Mouse (Mus musculus): ENCODE data around the gene Mpp2.

Gene Mpp2

DNA sequence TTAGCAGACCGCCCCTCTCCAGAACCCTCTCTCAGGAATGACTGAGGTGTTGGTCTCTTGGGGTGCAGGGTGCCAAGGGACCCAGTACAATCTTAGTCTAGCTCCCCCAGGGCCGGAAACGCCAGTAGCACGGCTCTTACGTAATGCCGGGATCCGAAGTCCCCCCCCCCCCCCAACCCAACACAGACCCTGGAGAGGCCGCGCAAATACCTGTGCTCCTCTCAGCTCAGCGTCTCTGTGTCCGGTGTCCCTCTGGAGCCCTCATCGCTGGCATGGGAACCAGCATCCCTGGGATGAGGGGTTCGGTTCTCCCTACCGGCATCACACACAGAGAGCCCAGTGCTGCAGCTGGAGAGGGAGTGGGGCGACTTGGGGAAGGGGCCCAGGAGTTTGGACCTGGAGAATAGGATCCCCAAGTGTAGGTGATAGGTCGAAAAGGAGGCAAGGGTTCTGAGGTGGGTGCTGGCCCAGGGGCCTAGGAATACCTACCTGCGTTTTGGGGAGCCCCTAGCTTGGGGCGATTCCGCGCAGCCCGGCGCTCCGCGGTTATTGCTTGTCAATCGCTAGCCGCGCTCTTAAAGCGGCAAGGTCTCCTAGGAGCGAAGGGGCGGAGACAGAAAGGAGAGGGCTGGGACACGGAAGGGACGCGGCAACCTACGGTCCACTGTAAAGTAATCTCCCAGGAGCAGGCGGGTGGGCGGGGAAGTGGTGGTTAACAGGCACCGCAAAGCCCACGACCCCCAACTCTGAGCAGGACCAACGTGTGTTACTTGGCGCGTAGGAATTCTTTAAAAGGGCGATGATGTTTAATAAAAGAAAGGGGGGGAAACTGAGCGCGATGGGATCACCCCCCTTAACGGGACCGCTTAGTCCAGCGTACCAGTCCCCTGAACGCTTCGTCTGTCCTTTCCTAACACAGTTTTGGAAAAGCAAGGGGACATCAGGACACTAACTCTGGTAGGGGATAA lies at the start of gene Mpp2:
Mpp2 (minus strand) TSS at position 585 of the 968 bp plus-strand sequence.
- under 1% methylated on average over 49 of the region's 49 CpGs for WGBS

DNA sequence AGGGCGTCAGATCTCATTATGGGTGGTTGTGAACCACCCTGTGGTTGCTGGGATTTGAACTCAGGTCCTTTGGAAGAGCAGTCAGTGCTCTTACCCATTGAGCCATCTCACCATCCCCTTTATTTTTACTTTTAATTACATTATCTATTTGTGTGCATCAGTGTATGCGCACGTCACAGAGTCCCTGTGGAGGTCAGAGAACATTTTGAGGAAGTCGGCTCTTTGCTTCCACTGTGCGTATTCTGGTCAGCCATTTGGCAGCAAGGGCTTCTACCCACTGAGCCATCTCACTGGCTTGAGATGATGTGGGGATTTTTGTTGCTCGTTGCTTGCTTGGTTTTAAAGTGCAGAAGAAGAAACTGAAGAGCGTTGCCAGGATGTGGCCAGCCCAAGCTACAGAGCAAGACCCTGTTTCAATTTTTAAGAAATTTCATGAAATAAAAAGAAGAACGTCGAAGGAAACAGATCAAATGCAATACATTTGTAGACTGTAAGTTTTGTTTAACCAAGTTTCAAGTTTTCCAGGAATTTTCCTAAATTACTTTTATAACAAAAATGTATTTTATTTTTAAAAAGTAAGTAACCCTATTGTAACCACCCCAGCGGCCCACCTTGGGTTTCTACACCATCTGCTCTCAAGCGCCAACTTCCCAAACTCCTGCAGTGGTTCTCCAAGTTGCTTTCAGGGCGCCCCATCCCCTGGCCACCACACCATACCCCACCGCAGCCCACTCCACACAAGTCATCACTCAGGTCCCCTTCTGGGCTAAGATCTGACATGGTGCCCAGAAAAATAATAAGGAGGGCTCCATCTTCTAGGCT lies 49.5 kb upstream of the Mpp2 start:
- WGBS, result 50% methylated on average over 13 of the region's 13 CpGs

DNA sequence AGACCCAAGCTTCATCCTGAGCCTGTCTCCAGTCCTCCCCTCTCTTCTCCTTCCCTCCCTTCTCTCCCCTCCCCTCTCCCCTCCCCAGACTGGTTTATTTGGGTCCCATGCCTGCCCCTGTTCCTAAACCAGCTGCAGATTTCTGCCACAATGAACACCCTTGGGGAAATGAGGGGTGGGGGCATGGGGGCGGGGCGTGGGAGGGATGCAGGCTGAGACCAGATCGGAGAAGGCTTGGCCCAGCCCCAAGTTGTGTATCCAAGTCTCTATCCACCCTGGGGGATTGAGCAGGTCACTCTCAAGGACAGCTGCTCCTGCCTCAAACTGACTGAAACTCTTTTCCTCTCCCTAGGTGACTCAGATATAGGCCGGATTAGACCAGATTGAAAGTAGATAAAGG lies 46.2 kb upstream of the Mpp2 start:
- 28% methylated on average over 4 of the region's 4 CpGs for WGBS

DNA sequence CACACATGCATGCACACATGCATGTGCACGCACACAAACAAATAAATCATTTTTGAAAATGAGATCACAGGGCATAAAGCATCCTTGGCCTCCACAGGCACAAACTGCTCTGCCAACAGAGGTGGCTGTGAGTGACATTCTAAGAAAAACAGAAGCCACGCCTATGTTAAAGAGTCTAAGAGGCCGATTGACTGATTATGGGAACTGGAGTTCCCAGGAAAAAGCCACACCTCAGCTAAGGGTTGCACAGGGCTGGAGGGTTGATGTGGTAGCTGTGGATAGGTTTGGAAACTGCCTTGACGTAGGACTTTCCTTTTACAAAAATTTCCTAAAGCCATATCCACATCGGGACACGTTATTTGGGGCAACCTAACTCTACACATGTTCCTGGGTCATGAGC lies 29.1 kb upstream of the Mpp2 start:
- 84% methylated on average over 6 of the region's 6 CpGs for WGBS

DNA sequence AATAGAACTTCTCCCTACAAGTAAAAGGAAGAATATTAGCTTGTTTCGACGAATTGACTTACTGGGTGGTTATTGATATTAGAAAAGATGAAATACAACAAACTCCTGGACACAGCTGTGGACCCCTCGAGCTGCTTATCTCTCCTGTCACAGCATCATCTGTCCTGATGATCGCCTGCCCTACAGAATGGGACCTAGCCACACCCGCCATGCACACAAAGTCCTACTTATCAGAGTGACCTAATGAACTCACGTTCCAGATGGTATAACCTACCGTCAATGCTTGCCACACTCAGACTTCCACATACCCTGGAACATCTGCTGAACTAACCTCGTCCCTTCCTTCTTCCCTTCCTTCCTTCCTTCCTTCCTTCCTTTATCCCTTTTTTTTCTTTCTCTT lies 27.9 kb upstream of the Mpp2 start:
- 80% methylated on average over 8 of the region's 8 CpGs for WGBS

DNA sequence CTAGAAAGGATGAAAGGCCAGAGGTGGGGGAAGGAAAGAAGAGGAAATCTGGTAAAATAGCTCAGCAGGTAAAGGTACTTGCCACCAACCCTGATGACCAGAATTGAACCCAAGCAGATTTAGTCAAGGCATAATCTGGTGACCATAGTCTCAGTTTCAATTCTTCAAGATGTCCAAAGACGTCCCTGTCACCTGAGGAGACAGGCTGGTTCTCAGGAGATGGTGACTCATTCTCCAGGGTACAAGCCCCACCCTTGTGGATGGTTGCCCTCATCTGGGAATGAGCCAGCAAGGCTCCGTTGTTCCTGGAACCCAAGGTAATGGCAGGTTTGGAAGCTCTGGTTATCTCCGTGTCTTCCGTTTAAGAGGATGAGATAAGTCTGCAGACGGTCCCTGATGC lies 23.3 kb upstream of the Mpp2 start:
- 92% methylated on average over 5 of the region's 5 CpGs for WGBS

DNA sequence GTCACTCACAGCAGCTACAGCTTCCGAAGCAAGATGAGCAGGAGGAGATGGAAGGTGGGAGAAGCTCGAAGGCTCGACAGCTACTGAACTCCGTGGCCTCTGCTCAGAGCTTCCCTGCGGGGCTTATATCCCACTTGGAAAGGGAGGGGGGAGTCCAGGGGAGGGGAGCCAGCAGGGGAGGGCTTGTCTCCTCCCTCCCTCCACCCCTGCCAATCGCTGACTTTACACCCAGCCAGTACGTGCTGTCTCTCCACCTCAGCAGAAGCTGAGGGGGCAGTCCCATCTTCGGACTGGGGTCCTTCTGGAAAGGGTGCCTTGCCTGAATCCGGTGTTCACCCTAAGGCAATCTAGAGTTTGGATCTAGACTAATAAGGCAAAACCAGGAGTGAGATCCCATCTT lies 19.4 kb upstream of the Mpp2 start, which contains the start of gene Pyy:
Pyy (minus strand) TSS at position 101 of the 400 bp plus-strand sequence.
- WGBS, result 22% methylated on average over 9 of the region's 9 CpGs

DNA sequence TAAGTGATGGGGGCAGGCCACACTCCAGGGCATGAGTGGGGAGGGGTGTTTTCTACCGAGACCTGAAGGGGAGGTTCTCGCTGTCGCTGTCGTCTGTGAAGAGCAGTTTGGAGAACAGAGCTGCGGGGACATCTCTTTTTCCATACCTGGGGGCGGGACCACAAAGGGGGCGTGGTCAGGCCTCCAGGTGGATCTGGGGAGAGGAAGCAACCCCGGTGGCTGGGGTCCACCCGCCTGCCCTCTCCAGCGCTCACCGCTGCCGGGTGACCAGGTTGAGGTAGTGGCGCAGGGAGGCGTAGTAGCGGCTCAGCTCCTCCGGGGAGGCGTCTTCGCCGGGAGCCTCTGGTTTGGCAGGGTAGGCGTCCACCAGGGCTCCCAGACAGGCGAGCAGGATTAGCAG lies 18.6 kb upstream of the Mpp2 start:
- WGBS, result 14% methylated on average over 21 of the region's 21 CpGs

DNA sequence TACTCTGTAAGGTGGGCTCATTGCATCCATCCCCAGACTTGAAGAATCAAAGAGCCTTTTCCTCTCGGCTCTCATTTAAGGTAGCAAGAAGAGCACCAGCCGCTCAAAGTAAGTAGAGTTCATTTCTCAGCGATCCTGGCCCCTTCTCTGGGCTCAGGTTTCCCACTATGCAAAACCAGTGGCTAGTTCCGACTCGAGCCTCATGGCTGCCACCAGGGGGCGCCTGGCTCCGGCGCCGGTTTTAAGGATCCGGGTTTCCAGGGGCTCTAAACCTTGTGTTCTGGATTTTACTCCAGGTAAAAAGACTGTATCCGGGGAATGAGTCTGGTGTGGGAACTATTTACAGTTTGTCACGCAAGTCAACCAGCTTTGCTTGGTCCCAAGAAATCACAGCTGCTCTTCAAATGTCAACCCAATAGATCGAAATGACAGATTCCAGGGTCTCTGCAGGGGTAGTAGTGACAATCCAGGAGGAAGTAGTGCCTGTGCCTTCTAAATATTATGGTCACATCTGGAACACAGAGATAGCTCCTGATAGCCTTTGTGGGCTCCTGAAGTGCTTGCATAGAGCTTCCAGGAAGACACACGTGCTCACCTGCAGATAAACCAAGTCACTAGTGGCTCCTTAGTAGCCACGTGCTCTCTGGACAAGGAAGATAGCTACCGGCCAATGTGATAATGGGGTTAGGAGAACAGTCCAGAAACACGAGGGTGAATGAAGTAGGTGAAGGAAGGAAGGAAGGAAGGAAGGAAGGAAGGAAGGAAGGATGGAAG lies 14.4 kb upstream of the Mpp2 start:
- WGBS, result 19% methylated on average over 17 of the region's 17 CpGs

DNA sequence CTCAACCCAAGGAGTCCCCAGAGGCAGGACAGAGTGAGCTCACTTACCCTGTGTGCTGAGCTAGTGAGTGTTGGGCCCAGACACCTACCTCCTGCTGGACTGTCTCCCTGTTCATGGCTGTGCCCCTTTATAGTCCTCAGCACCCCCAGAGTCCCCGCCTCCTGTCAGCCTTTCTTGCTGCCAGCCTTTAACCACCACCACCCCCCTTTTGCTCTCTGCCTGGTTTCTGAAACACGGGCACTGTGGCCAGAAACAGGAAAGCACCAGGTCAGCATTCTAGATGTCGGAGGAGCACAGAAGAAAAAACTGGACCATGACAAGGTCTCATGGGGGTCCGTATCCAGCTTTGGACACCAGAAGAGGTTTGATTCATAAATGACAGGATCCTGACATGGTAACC lies 12.9 kb upstream of the Mpp2 start, which contains the start of gene Ppy:
Ppy (minus strand) TSS at position 101 of the 400 bp plus-strand sequence.
- 89% methylated on average over 4 of the region's 4 CpGs for WGBS

DNA sequence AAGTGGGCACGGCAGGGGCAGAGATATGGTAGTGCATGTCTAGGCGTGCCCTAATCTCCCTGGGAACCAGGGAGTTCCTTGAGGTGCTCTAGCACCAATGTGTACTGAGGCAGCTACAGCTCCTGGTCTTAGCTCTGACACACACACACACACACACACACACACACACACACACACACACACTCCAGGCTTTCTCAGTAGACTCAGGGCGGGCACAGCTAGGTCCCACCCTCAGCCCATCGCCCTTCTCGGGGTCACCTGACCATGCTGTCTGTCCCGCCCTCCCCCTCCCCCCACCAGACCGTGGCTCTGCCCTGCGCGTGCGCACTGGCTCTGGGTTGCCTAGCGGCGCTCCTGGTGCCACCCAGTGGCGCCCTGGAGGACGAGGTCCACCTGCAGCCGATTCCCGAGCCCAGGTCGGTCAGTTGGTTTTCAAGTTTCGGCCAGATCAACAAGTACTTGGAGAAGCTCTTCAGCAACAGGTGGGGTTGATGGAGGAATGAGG lies 8.6 kb upstream of the Mpp2 start:
- WGBS, result 4% methylated on average over 18 of the region's 18 CpGs

DNA sequence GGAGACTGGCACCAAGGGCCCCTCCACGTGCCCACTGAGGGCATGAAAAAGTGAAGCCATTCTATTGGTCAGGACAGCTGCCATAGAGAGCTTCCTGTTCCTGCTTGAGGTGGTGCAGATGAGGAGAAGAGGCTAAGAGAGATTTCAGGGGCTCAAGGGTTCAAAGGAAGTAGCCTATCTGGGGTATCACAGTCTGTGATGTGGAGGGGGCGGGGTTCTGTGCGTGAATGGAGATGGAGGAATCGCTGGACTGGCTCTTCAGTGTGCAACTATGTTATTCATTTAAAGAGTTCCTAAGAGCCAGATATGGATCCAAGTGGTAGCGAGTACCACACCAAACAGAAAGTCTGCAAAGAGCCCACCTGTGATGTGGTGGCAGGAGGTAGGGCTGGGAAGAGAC lies 8.1 kb upstream of the Mpp2 start:
- 63% methylated on average over 5 of the region's 5 CpGs for WGBS

DNA sequence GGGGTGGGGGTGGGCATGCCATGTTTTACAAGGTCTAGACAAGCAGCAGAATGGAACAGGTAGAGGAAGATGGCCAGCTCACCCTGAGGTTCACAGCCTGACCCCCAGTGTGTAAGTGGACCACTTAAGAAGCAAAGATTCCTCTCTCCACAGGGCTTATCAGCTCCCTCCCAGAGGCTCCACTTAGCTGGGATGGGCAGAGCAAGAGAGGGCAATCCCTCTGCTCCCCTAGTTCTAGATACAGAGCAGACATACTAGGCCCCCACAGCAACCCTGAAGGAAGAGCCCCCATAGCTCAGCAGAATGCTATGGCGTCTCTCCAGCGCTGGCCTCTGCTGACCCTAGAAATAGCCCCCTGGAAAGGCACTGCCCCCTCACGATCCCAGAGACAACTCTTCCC lies 7.4 kb upstream of the Mpp2 start:
- WGBS, result 80% methylated on average over 3 of the region's 3 CpGs

DNA sequence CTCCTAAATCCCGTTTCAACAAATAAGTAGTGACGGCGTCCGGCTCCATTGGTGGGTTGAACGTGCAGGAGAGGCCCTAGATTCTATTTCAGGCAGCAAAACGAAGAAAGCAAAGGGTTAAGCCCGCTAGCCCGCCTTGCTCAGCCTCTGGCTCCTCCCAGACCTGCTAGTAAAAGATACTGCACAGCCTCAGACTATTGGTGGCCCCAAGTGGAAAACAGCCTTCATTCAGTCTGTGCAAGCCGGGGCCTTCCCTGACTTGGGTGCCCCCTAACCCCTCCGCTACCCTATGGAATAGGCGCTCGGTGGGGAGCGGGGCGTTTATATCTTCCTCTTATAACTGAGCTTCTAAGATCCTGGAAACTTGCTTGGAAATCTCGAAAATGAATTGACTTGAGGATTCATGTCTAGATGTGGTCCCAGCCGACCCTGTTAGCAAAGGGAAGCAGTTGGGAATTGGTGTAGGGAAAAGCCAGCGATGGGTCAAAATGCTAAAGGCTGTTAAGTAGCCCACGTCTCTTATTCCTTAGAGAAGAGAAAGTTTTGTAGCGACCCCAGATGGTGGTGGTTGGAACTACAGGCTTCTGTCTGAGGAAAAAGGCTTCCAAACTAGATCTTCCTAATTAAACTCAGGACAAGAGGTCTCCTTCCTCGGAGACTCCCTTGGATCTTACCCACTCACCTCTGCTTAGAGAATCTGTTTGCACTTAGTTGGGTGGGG lies 933 bp upstream of the Mpp2 start:
- under 1% methylated on average over 20 of the region's 20 CpGs for WGBS

DNA sequence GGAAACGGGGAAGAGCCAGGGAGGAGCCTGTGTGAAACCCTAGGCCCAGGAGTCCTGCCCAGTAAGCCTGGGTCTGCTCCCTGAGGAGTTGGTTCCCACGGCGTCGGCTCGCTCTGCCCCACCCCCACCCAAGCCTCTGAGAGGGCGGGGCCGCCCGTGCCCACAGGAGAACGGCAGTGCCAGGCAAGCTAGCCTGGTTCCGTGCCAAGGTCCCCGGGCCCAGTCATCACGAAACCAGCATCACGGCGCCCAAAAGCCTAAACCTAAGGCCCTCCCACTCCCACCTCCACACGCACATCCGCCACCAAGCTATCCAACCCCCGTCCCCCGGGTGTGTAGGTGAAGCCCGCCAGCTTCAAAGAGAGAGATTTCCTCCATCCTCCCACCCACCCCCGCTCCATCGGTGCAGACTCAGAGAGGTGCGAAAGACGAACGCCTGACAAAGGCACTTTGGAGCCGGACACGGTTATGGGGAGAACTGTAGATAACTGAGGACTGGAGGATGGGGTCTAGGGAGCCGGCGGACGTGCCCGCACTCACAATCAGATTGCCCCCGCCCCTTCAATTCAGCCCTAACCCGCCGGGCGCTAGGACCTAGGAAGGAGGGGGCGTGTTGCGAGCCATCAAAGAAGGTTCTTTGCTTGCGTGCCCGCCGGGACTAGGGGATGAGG lies 1.1 kb downstream of the Mpp2 start:
- under 1% methylated on average over 39 of the region's 39 CpGs for WGBS

DNA sequence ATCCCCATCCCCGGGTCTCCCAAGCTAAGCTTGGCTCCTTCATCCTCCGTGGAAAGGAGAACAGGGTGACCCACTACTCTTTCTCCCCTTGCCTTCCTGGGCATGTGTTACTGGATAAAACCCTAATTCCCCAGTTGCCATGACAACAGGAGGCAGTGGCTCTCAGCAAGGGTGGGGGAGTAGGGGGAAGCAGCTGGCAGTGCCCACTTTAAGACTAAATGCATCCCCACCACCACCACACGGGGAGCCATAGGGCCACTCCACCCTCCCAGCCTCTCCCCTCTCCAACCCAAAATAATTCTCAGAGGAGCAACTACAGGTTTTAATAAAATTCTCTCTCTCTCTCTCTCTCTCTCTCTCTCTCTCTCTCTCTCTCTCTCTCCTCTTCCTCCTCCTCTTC lies 2.0 kb downstream of the Mpp2 start:
- 4% methylated on average over 3 of the region's 3 CpGs for WGBS

DNA sequence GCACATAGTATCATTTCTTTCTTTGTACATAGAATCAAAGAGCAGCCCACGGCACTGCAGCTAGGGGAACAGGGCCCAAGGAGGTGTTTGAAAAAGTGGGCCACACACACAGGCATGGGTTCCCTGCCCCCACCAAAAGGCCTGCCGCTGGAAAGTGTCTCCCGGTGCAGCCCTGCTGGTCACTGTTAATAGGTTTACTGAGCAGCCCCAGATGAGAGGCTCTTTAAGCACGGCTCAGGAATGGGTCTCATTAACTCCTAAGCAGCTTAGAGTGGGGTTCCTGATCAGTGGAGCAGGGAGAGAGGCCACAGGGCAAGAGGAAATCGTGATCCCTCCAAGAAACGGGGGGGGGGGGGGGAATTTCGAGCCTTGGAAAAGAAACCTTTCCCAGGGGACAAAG lies 4.2 kb downstream of the Mpp2 start:
- WGBS, result 32% methylated on average over 7 of the region's 7 CpGs

DNA sequence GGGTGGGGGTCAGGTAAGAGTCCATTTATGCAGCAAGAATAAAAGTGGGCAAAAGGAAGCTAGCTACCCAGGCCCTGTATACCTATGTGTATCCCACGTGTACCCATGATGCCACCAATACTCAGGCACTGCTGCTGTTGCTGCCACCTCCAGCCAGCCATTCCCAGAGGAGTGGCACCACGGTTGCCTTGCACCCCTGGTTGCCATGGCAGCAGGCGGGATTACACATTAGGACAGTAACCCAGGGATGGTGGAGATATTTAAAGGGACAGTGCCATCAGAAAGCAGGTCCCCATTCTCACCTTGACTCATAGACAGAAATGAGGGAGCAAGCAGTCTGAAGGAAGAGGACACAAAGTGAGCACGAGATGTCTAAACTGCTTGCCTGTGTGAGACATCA lies 5.1 kb downstream of the Mpp2 start:
- 25% methylated on average over 4 of the region's 4 CpGs for WGBS

DNA sequence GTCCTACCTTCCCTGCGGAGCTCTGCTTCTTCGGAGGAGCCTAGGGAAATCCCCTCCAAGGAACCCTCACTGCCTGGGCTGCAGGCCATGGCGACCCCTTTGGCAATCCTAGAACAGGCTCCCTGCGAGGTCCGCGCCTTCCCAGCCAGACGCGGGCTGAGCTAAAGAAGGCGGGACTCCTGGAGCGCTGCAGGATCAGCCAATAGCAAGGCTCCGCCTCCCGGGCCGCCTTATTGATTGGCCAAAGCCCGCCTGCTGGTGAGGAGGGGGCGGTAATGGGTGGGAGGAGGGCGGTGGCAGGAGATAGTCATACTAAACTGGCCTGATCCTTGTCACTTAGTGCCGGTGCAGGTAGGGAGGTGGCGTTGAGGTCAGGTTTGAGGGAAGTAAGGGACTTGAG lies 6.0 kb downstream of the Mpp2 start:
- 2% methylated on average over 18 of the region's 18 CpGs for WGBS

DNA sequence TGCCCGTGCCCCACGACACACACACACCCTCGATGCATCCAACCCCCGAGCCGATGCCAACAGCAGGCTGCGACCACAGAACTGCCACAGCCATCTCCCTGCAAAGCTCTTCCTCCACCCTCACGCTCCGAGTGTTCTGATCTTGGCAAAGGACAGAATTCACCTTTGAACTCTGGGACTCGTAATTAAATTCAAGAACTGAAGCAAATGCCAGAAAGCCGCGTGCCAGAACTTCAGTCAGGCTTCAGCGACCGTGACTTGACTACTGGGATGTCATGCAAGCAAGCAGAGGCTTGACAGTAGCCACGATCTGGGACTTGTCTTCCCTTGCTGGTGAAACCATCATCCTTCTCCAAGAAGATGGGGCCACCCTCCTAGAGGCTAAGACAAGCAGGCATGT lies 14.6 kb downstream of the Mpp2 start:
- 71% methylated on average over 14 of the region's 14 CpGs for WGBS
